Mouse (Mus musculus): Measurements from ENCODE around the gene Gbp3. TPM values are rescaled to one million over a fixed set of nuclear protein-coding genes. Genes with fewer than 3 reads are reported as not detected.

Gbp3 gene
- polyA plus RNA-seq, 1 experiment = not detected

DNA sequence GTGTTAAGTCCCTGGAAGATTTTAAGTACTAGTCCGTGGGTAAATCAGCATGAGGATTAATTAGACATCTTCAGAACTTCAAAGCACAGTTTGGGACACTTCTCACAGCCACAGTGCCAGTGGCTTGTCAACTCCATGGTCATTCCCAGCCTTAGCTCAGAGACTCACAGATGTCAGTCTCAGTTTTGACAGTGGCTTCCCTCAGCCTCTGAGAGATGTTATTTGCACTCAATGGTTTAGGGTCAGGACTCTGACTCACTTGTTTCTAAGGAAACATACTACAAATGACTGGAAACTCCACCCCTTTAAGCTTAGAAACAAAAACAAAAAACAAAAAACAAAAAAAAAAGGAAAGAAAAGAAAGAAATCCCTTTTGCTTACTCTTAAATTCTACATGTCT lies 59.8 kb downstream of the Gbp3 start:
- no peaks in the 10 kb centered on the region for H3K27me3 ChIP-seq (ENCODE audit: control insufficient read depth)
- no peaks in the 10 kb centered on the region for H3K4me1 ChIP-seq (ENCODE audit: control insufficient read depth)
- no peaks in the 10 kb centered on the region for H3K36me3 ChIP-seq (ENCODE audit: control insufficient read depth)
- no peaks in the 10 kb centered on the region for H3K9me3 ChIP-seq (ENCODE audit: control insufficient read depth, low read length)
- TF ChIP-seq GATA1 (IDR thresholded peaks at IDR 0.05; ENCODE audit: low read length) (no peak), TAL1 (IDR thresholded peaks at IDR 0.05; ENCODE audit: low read length) (no peak)
- no peak overlapping the region for H3K4me3 ChIP-seq (replicated peaks)

- Histone ChIP-seq H3K36me3 (ENCODE audit: control insufficient read depth) (no peaks in the 10 kb centered on the region), H3K4me1 (ENCODE audit: control insufficient read depth) (no peaks in the 10 kb centered on the region), H3K27me3 (ENCODE audit: control insufficient read depth) (no peaks in the 10 kb centered on the region), H3K9me3 (ENCODE audit: control insufficient read depth, low read length) (no peaks in the 10 kb centered on the region), H3K4me3 (replicated peaks) (no peak within 1 kb of the TSS)
- TF ChIP-seq GATA1 (IDR thresholded peaks at IDR 0.05; ENCODE audit: low read length) = no peak
- TF ChIP-seq TAL1 (IDR thresholded peaks at IDR 0.05; ENCODE audit: low read length) = no peak
Measured at GRCm38 (mm10) chr3:142620111-142620955, 60.5 kb downstream of the Gbp3 start, which contains the start of gene Gbp2. Gene Gbp2, plus strand, starts transcription at chr3:142620602.

GRCm38 (mm10) chr3:142620956-142621562 lies 61.2 kb downstream of the Gbp3 start:
- TF ChIP-seq GATA1 (IDR thresholded peaks at IDR 0.05; ENCODE audit: low read length) = no peak
- TF ChIP-seq TAL1 (IDR thresholded peaks at IDR 0.05; ENCODE audit: low read length) = no peak

More at GRCm38 (mm10) chr3:142620956-142621562, 61.2 kb downstream of the Gbp3 start:
- H3K27me3 ChIP-seq (ENCODE audit: control insufficient read depth) = no peaks in the 10 kb centered on the region
- no peak overlapping the region for H3K4me3 ChIP-seq (replicated peaks)
- H3K9me3 ChIP-seq (ENCODE audit: control insufficient read depth, low read length) = no peaks in the 10 kb centered on the region
- no peaks in the 10 kb centered on the region for H3K4me1 ChIP-seq (ENCODE audit: control insufficient read depth)
- no peaks in the 10 kb centered on the region for H3K36me3 ChIP-seq (ENCODE audit: control insufficient read depth)

Other genes with a start within 250 kb of the Gbp3 start
- 0.44 and 1.1 TPM in 2 replicates for gene Pdlim5, start 164.3 kb upstream of the Gbp3 start, polyA plus RNA-seq (2012)
- not detected in 2 replicates for gene Gbp5, start 66.0 kb upstream of the Gbp3 start, polyA plus RNA-seq (2012)
- gene Gbp7, start 29.7 kb upstream of the Gbp3 start, polyA plus RNA-seq (2012) = 0.04 TPM in 2 replicates
- not detected in 2 replicates for gene Gbp2b, start 34.8 kb downstream of the Gbp3 start, polyA plus RNA-seq (2012)
- gene Gbp2, start 60.6 kb downstream of the Gbp3 start, polyA plus RNA-seq (2012) = not detected in 2 replicates
- 0.05 TPM in 1 of 2 replicates, not detected in the other for gene Kyat3, start 141.0 kb downstream of the Gbp3 start, polyA plus RNA-seq (2012)
- 0.28 and 0.42 TPM in 2 replicates for gene Gtf2b, start 205.0 kb downstream of the Gbp3 start, polyA plus RNA-seq (2012)